Mouse (Mus musculus): ENCODE measurements around the gene Tmem14a.

GRCm38 (mm10) chr1:21185196-21185595 is 33.2 kb upstream of the Tmem14a start:
- no peak for TF ChIP-seq GATA1 (IDR thresholded peaks at IDR 0.05; ENCODE audit: borderline replicate concordance, low read length)
- no peak for TF ChIP-seq FLI1 (IDR thresholded peaks at IDR 0.05; ENCODE audit: low read length)
